Mouse (Mus musculus) megakaryocyte, embryonic 14.5 days (primary cell): ENCODE measurements around the gene Tusc1. TPM values are rescaled to one million over a fixed set of nuclear protein-coding genes. Genes with fewer than 3 reads are reported as not detected.

Source experiments
- H3K27me3 ChIP-seq: replicated peaks from 2 replicates; pipeline ENCODE3; 2012; ENCODE audit warnings: inconsistent platforms
- H3K36me3 ChIP-seq: replicated peaks from 2 replicates; pipeline ENCODE3; 2012; ENCODE audit warnings: low read length, inconsistent platforms, mixed read lengths
- H3K4me1 ChIP-seq: 2 replicates; pipeline ENCODE4 v1.6.1; 2012; ENCODE audit warnings: inconsistent platforms
- H3K4me3 ChIP-seq: replicated peaks from 2 replicates; pipeline ENCODE3; 2012; ENCODE audit warnings: moderate library complexity, mild to moderate bottlenecking, inconsistent platforms
- H3K9me3 ChIP-seq: 2 replicates; pipeline ENCODE4 v1.6.1; 2012; ENCODE audit warnings: inconsistent platforms
- FLI1 ChIP-seq: IDR thresholded peaks from 2 replicates; pipeline ENCODE4 v1.6.1; 2012; ENCODE audit warnings: low read length, inconsistent platforms, mixed read lengths
- GATA1 ChIP-seq: IDR thresholded peaks from 3 replicates; pipeline ENCODE4 v1.6.1; 2012; ENCODE audit warnings: mixed read lengths, low read length, inconsistent platforms, borderline replicate concordance
- polyA plus RNA-seq: library from polyadenylated mRNA; stranded (reverse); fragments of >175 nt; gene quantifications from 2 replicates; pipeline ENCODE4 v1.2.3, GENCODE M21; 2012; ENCODE audit warnings: low replicate concordance; ENCODE audit not compliant: insufficient read depth

The Tusc1 gene
- polyA plus RNA-seq = 13.6 and 23.0 TPM in 2 replicates

- Histone ChIP-seq H3K4me1 (no peaks in the 10 kb centered on the region; the same call in 1 of the 2 replicates), H3K4me3 (peak within 1 kb of the TSS; percentile 96), H3K27me3 (no peaks in the 10 kb centered on the region), H3K36me3 (no peaks in the 10 kb centered on the region), H3K9me3 (no peaks in the 10 kb centered on the region)
- TF ChIP-seq GATA1 (no peak), FLI1 (no peak)
Observed at GRCm38 (mm10) chr4:93335118-93336003, at the start of gene Tusc1. Gene Tusc1, minus strand, starts transcription at chr4:93335511.

GRCm38 (mm10) chr4:93352930-93353329 is 17.6 kb upstream of the Tusc1 start:
- Histone ChIP-seq H3K4me3 (no peak overlapping the region), H3K27me3 (no peaks in the 10 kb centered on the region), H3K9me3 (no peaks in the 10 kb centered on the region), H3K4me1 (no peaks in the 10 kb centered on the region), H3K36me3 (no peaks in the 10 kb centered on the region)
- TF ChIP-seq FLI1 = no peak

- TF ChIP-seq GATA1 (no peak), FLI1 (no peak)
- H3K4me1 ChIP-seq = peaks cover 4% of the 10 kb centered on the region; the same call in 1 of the 2 replicates
- no peaks in the 10 kb centered on the region for H3K27me3 ChIP-seq
- H3K4me3 ChIP-seq = no peak overlapping the region
- no peaks in the 10 kb centered on the region for H3K36me3 ChIP-seq
- no peaks in the 10 kb centered on the region for H3K9me3 ChIP-seq
Observed at GRCm38 (mm10) chr4:93344357-93344756, 9.0 kb upstream of the Tusc1 start.

- Histone ChIP-seq H3K4me1 (peaks cover 4% of the 10 kb centered on the region; the same call in 1 of the 2 replicates), H3K27me3 (no peaks in the 10 kb centered on the region), H3K9me3 (no peaks in the 10 kb centered on the region), H3K36me3 (no peaks in the 10 kb centered on the region), H3K4me3 (no peak overlapping the region)
- TF ChIP-seq FLI1 = no peak
- no peak for TF ChIP-seq GATA1
Observed at GRCm38 (mm10) chr4:93341568-93341967, 6.3 kb upstream of the Tusc1 start.

GRCm38 (mm10) chr4:93337977-93338376 is 2.7 kb upstream of the Tusc1 start:
- H3K27me3 ChIP-seq = no peaks in the 10 kb centered on the region
- H3K4me3 ChIP-seq = no peak overlapping the region
- no peaks in the 10 kb centered on the region; the same call in 1 of the 2 replicates for H3K4me1 ChIP-seq
- H3K36me3 ChIP-seq = no peaks in the 10 kb centered on the region
- no peaks in the 10 kb centered on the region for H3K9me3 ChIP-seq
- TF ChIP-seq FLI1 (no peak), GATA1 (no peak)

- no peak for TF ChIP-seq FLI1
- no peak for TF ChIP-seq GATA1
- Histone ChIP-seq H3K36me3 (no peaks in the 10 kb centered on the region), H3K4me3 (peak overlapping the region; percentile 96), H3K9me3 (no peaks in the 10 kb centered on the region), H3K4me1 (no peaks in the 10 kb centered on the region; the same call in 1 of the 2 replicates), H3K27me3 (no peaks in the 10 kb centered on the region)
Observed at GRCm38 (mm10) chr4:93334636-93335117, 634 bp downstream of the Tusc1 start.

- Histone ChIP-seq H3K4me1 (no peaks in the 10 kb centered on the region), H3K27me3 (no peaks in the 10 kb centered on the region), H3K4me3 (no peak overlapping the region), H3K9me3 (no peaks in the 10 kb centered on the region), H3K36me3 (no peaks in the 10 kb centered on the region)
- TF ChIP-seq FLI1 = no peak
- no peak for TF ChIP-seq GATA1
Observed at GRCm38 (mm10) chr4:93307486-93307885, 27.8 kb downstream of the Tusc1 start.

- TF ChIP-seq FLI1 (no peak), GATA1 (no peak)
- Histone ChIP-seq H3K4me1 (no peaks in the 10 kb centered on the region), H3K36me3 (no peaks in the 10 kb centered on the region), H3K27me3 (no peaks in the 10 kb centered on the region), H3K4me3 (no peak overlapping the region), H3K9me3 (no peaks in the 10 kb centered on the region)
Observed at GRCm38 (mm10) chr4:93286065-93286464, 49.2 kb downstream of the Tusc1 start.
